Mouse (Mus musculus) cortical plate, adult 2 months (tissue): ENCODE results near the gene H2-Q7.
"Not testable (repeated sequence)": the region's sequence is repeated elsewhere in the genome, so short reads cannot be mapped to it uniquely, and the experiment has no call there.

Source experiments
- CTCF ChIP-seq: fragments of 200-500 bp; IDR thresholded peaks from 2 replicates; pipeline ENCODE4 v1.5.1; 2011; ENCODE audit warnings: mild to moderate bottlenecking, control low read depth, low read length; ENCODE audit not compliant: insufficient read depth; ENCODE audit errors: extremely low read depth
- POLR2A ChIP-seq: fragments of 200-500 bp; IDR thresholded peaks from 2 replicates; pipeline ENCODE4 v1.6.1; 2011; ENCODE audit warnings: mild to moderate bottlenecking, low read length, control low read depth; ENCODE audit not compliant: insufficient read depth; ENCODE audit errors: extremely low read depth

GRCm38 (mm10) chr17:35435577-35435976 lies 3.4 kb upstream of the H2-Q7 start:
- not testable (repeated sequence) for TF ChIP-seq CTCF, POLR2A
